Mouse (Mus musculus): ENCODE data around the gene Stx1a. TPM values are rescaled to one million over a fixed set of nuclear protein-coding genes. Genes with fewer than 3 reads are reported as not detected.

Gene Stx1a
- total and polyA plus RNA-seq, 2 experiments from 2014 or later = 165 to 190 TPM

DNA sequence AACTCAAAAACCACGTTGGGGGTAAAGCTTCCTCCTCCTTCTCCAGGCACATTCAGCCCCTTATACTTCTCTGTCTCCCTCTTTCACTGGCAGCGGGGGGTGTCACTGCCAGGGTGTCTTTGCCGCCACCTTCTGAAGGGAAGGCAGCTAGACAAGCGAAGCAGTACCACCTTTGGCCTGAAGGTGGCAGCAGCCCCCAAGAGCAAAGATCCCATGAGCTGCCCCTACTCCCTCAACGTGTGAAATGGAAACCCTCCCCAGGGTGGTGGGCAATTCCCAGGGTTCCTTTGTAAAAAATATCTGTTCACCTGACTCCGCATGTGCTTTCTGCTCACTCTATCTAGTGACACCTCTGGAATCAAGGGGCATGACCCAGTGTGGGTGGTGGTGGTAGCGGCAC, 7.8 kb upstream of the Stx1a start:
- H3K27ac ChIP-seq (ENCODE audit: low read depth, low read length) = no peak overlapping the region
- peaks cover 5% of the 10 kb centered on the region; the same call in 1 of the 2 replicates for H3K4me1 ChIP-seq (ENCODE audit: insufficient read depth, low read length)
- 18% methylated on average over 6 of the region's 7 CpGs for WGBS
- peaks cover 2% of the 10 kb centered on the region; the same call in 1 of the 2 replicates for H3K36me3 ChIP-seq (ENCODE audit: insufficient read depth, low read length)
- peak; percentile 84 for DNase-seq (ENCODE audit: low spot score)
- H3K9ac ChIP-seq (replicated peaks; ENCODE audit: low read length, poor library complexity, severe bottlenecking) = no peak overlapping the region
- no peak for ATAC-seq (ENCODE audit: low FRiP score)
- H3K4me3 ChIP-seq (ENCODE audit: low read depth, low read length) = no peak overlapping the region
- peak; percentile 97 for TF ChIP-seq CTCF (IDR thresholded peaks at IDR 0.05)
- no peak overlapping the region for H3K4me2 ChIP-seq (ENCODE audit: low read depth, low read length, poor library complexity, severe bottlenecking)
- H3K27me3 ChIP-seq (ENCODE audit: insufficient read depth, low read length) = no peaks in the 10 kb centered on the region
- no peaks in the 10 kb centered on the region for H3K9me3 ChIP-seq (ENCODE audit: low read length)

- Histone ChIP-seq H3K9ac (replicated peaks; ENCODE audit: low read length, poor library complexity, severe bottlenecking) (no peak overlapping the region), H3K4me2 (ENCODE audit: low read depth, low read length, poor library complexity, severe bottlenecking) (no peak overlapping the region), H3K4me3 (ENCODE audit: low read depth, low read length) (no peak overlapping the region), H3K4me1 (ENCODE audit: insufficient read depth, low read length) (peaks cover 3% of the 10 kb centered on the region; the same call in 1 of the 2 replicates), H3K36me3 (ENCODE audit: insufficient read depth, low read length) (peaks cover 2% of the 10 kb centered on the region; the same call in 1 of the 2 replicates), H3K27ac (ENCODE audit: low read depth, low read length) (no peak overlapping the region), H3K27me3 (ENCODE audit: insufficient read depth, low read length) (no peaks in the 10 kb centered on the region), H3K9me3 (ENCODE audit: low read length) (no peaks in the 10 kb centered on the region)
- no peak for ATAC-seq (ENCODE audit: low FRiP score)
- TF ChIP-seq CTCF (IDR thresholded peaks at IDR 0.05) = peak; percentile 44
- no peak for DNase-seq (ENCODE audit: low spot score)
- WGBS = 51% methylated on average over 4 of the region's 4 CpGs
Measured at GRCm38 (mm10) chr5:135016224-135016759, 7.0 kb upstream of the Stx1a start.

- Histone ChIP-seq H3K36me3 (ENCODE audit: insufficient read depth, low read length) (no peaks in the 10 kb centered on the region), H3K4me1 (ENCODE audit: insufficient read depth, low read length) (peaks cover 18% of the 10 kb centered on the region; the same call in 1 of the 2 replicates), H3K27ac (ENCODE audit: low read depth, low read length) (no peak overlapping the region), H3K4me2 (ENCODE audit: low read depth, low read length, poor library complexity, severe bottlenecking) (no peak overlapping the region), H3K4me3 (ENCODE audit: low read depth, low read length) (no peak overlapping the region), H3K9ac (replicated peaks; ENCODE audit: low read length, poor library complexity, severe bottlenecking) (no peak overlapping the region), H3K27me3 (ENCODE audit: insufficient read depth, low read length) (no peaks in the 10 kb centered on the region), H3K9me3 (ENCODE audit: low read length) (no peaks in the 10 kb centered on the region)
- no peak for TF ChIP-seq CTCF (IDR thresholded peaks at IDR 0.05)
- peak; percentile 57; the same call in 1 of the 2 replicates for ATAC-seq (ENCODE audit: low FRiP score)
- DNase-seq (ENCODE audit: low spot score) = peak; percentile 95
- 57% methylated on average over 6 of the region's 6 CpGs for WGBS
Measured at GRCm38 (mm10) chr5:135021814-135022213, 1.5 kb upstream of the Stx1a start.

DNA sequence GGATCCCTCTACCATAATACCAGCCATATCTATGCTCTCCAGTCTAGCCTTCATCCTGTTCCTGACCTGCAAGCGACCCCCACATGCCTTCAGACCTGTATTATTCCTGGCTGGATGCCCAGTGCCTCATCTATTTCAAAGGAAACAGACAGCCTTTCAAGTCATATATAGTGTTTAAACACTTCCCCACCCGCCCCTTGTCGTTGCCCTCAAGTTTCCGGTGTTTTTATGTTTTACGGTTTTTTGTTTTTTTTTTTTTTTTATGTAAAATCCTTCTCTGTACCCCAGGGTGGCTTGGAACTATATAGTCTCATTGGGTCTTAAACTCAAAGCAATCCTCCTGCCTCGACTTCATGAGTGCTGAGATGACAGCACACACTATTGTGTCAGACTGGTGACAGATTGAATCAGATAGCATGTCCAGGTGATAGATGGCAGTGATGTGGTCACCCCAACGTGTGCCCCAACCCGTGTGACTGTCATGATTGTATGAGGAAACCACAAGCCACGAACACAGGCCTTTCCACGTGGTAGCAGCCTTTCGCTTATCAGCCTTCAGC, 1.5 kb downstream of the Stx1a start:
- H3K9ac ChIP-seq (replicated peaks; ENCODE audit: low read length, poor library complexity, severe bottlenecking) = no peak overlapping the region
- 75% methylated on average over 11 of the region's 11 CpGs for WGBS
- no peak for DNase-seq (ENCODE audit: low spot score)

GRCm38 (mm10) chr5:135025899-135026298, 2.6 kb downstream of the Stx1a start:
- no peaks in the 10 kb centered on the region for H3K9me3 ChIP-seq (ENCODE audit: low read length)
- no peak for TF ChIP-seq CTCF (IDR thresholded peaks at IDR 0.05)
- H3K36me3 ChIP-seq (ENCODE audit: insufficient read depth, low read length) = no peaks in the 10 kb centered on the region
- WGBS = 20% methylated on average over 7 of the region's 7 CpGs
- H3K4me3 ChIP-seq (ENCODE audit: low read depth, low read length) = no peak overlapping the region
- peaks cover 18% of the 10 kb centered on the region; the same call in 1 of the 2 replicates for H3K4me1 ChIP-seq (ENCODE audit: insufficient read depth, low read length)
- peak overlapping the region; percentile 28; the same call in 1 of the 2 replicates for H3K4me2 ChIP-seq (ENCODE audit: low read depth, low read length, poor library complexity, severe bottlenecking)
- H3K9ac ChIP-seq (replicated peaks; ENCODE audit: low read length, poor library complexity, severe bottlenecking) = no peak overlapping the region
- DNase-seq (ENCODE audit: low spot score) = no peak
- no peaks in the 10 kb centered on the region for H3K27me3 ChIP-seq (ENCODE audit: insufficient read depth, low read length)
- ATAC-seq (ENCODE audit: low FRiP score) = no peak
- no peak overlapping the region for H3K27ac ChIP-seq (ENCODE audit: low read depth, low read length)

More for the DNA sequence above, 1.5 kb downstream of the Stx1a start:
- H3K27me3 ChIP-seq (ENCODE audit: insufficient read depth, low read length) = no peaks in the 10 kb centered on the region
- peaks cover 18% of the 10 kb centered on the region; the same call in 1 of the 2 replicates for H3K4me1 ChIP-seq (ENCODE audit: insufficient read depth, low read length)
- H3K27ac ChIP-seq (ENCODE audit: low read depth, low read length) = no peak overlapping the region
- no peaks in the 10 kb centered on the region for H3K36me3 ChIP-seq (ENCODE audit: insufficient read depth, low read length)
- H3K9me3 ChIP-seq (ENCODE audit: low read length) = no peaks in the 10 kb centered on the region
- no peak for TF ChIP-seq CTCF (IDR thresholded peaks at IDR 0.05)
- no peak for ATAC-seq (ENCODE audit: low FRiP score)
- peak overlapping the region; percentile 93 for H3K4me2 ChIP-seq (ENCODE audit: low read depth, low read length, poor library complexity, severe bottlenecking)
- peak overlapping the region; percentile 70 for H3K4me3 ChIP-seq (ENCODE audit: low read depth, low read length)

Measured in midbrain, postnatal 0 days (tissue).